Comparison of ENCODE assay signal across 9 mouse cellular contexts in genomic region chr13:29014066-29014826, GRCm38 (mm10).
DNase-seq lines count a peak whose midpoint lies in the region; ATAC-seq and TF ChIP-seq lines count a peak whose summit lies in the region.
"Had no signal": no experiment of that assay in that cellular context is flagged by ENCODE, and none has a peak within 500 bp of the region (broad histone marks: within the 10 kb centered on the region; RNA-seq: fewer than 3 reads in every experiment).

No protein-coding gene starts in this region.

- H3K4me3 ChIP-seq in hindbrain, embryonic 16.5 days (ENCODE audit: low read length), result peak overlapping the region; percentile 37
- H3K4me3 ChIP-seq in midbrain, postnatal 0 days (ENCODE audit: low read depth, low read length), result peak overlapping the region; percentile 37
- H3K4me3 ChIP-seq: heart, embryonic 15.5 days; liver, embryonic 13.5 days had no signal

- peak overlapping the region; percentile 81 for H3K27ac ChIP-seq in hindbrain, embryonic 16.5 days (ENCODE audit: low read depth, low read length)
- H3K27ac ChIP-seq in midbrain, postnatal 0 days (ENCODE audit: low read depth, low read length), result peak overlapping the region; percentile 87
- H3K27ac ChIP-seq: heart, embryonic 15.5 days; liver, embryonic 13.5 days had no signal

- 48% methylated on average over 15 of the region's 15 CpGs for WGBS in hindbrain, embryonic 16.5 days
- WGBS in midbrain, postnatal 0 days, result 28% methylated on average over 15 of the region's 15 CpGs

- H3K9ac ChIP-seq in hindbrain, embryonic 16.5 days (ENCODE audit: low read depth, low read length), result peak overlapping the region; percentile 62
- peak overlapping the region; percentile 67 for H3K9ac ChIP-seq in midbrain, postnatal 0 days (replicated peaks; ENCODE audit: low read length, poor library complexity, severe bottlenecking)
- H3K9ac ChIP-seq: heart, embryonic 15.5 days; liver, embryonic 13.5 days had no signal

- no peaks in the 10 kb centered on the region for H3K9me3 ChIP-seq in hindbrain, embryonic 16.5 days (ENCODE audit: control insufficient read depth, low read length)
- H3K9me3 ChIP-seq in midbrain, postnatal 0 days (ENCODE audit: low read length), result no peaks in the 10 kb centered on the region
- H3K9me3 ChIP-seq: heart, embryonic 15.5 days; liver, embryonic 13.5 days had no signal

- peak; percentile 47 for DNase-seq in cerebellum, adult 11-12 months
- DNase-seq in cerebellum, postnatal 25 days, result peak; percentile 45 to 48
- DNase-seq in midbrain, postnatal 0 days (ENCODE audit: low spot score), result peak; percentile 34
- no peak for DNase-seq in spleen, adult 18-20 months
- no peak for DNase-seq in T-cell, adult 2 months (ENCODE audit: low spot score)
- DNase-seq: liver, embryonic 13.5 days had no signal

- peak overlapping the region; percentile 56 for H3K4me2 ChIP-seq in hindbrain, embryonic 16.5 days (ENCODE audit: low read length)
- H3K4me2 ChIP-seq in midbrain, postnatal 0 days (ENCODE audit: low read depth, low read length, poor library complexity, severe bottlenecking), result peak overlapping the region; percentile 63
- H3K4me2 ChIP-seq: heart, embryonic 15.5 days; liver, embryonic 13.5 days had no signal

- no peak for TF ChIP-seq CTCF in midbrain, postnatal 0 days (IDR thresholded peaks at IDR 0.05)

- H3K27me3 ChIP-seq in hindbrain, embryonic 16.5 days (replicated peaks; ENCODE audit: control insufficient read depth, insufficient read depth, low read length), result no peaks in the 10 kb centered on the region
- H3K27me3 ChIP-seq in midbrain, postnatal 0 days (ENCODE audit: insufficient read depth, low read length), result no peaks in the 10 kb centered on the region
- H3K27me3 ChIP-seq: heart, embryonic 15.5 days; liver, embryonic 13.5 days had no signal

- no peaks in the 10 kb centered on the region for H3K36me3 ChIP-seq in hindbrain, embryonic 16.5 days (ENCODE audit: control insufficient read depth, insufficient read depth, low read length)
- H3K36me3 ChIP-seq in midbrain, postnatal 0 days (ENCODE audit: insufficient read depth, low read length), result no peaks in the 10 kb centered on the region
- H3K36me3 ChIP-seq: heart, embryonic 15.5 days; liver, embryonic 13.5 days had no signal

- H3K4me1 ChIP-seq in hindbrain, embryonic 16.5 days (ENCODE audit: control insufficient read depth, insufficient read depth, low read depth, low read length), result peaks cover 6% of the 10 kb centered on the region
- no peaks in the 10 kb centered on the region for H3K4me1 ChIP-seq in midbrain, postnatal 0 days (ENCODE audit: insufficient read depth, low read length)
- H3K4me1 ChIP-seq: liver, embryonic 13.5 days had no signal

- ATAC-seq in hindbrain, embryonic 16.5 days, result peak; percentile 56
- peak; percentile 44 for ATAC-seq in midbrain, postnatal 0 days (ENCODE audit: low FRiP score)
- ATAC-seq in megakaryocyte-erythroid progenitor cell, adult 5-6 weeks (replicated peaks; ENCODE audit: low FRiP score, low TSS enrichment, poor library complexity, severe bottlenecking), result no peak

Comparison
In these comparisons a context has a peak if more than half of its experiments do, and no peak if none do; other contexts are left out.
1. DNase-seq: peak in cerebellum, adult 11-12 months (single experiment), cerebellum, postnatal 25 days (2 of 2) and midbrain, postnatal 0 days (single experiment); none in spleen, adult 18-20 months (0 of 2) and T-cell, adult 2 months (single experiment).